Mouse (Mus musculus) spleen, postnatal 10 days (tissue): Measurements from ENCODE around the gene Otud6a.
A peak's percentile ranks its signal among the peaks of the same experiment; 100 is the strongest.
"Not testable (repeated sequence)": the region's sequence is repeated elsewhere in the genome, so short reads cannot be mapped to it uniquely, and the experiment has no call there.

Experiments
- DNase-seq, 2 experiments: peaks; one replicate each; pipeline ENCODE4 v3.0.0; 2021 to 2022; ENCODE audit warnings: low spot score in 2 of 2

Otud6a gene

DNA sequence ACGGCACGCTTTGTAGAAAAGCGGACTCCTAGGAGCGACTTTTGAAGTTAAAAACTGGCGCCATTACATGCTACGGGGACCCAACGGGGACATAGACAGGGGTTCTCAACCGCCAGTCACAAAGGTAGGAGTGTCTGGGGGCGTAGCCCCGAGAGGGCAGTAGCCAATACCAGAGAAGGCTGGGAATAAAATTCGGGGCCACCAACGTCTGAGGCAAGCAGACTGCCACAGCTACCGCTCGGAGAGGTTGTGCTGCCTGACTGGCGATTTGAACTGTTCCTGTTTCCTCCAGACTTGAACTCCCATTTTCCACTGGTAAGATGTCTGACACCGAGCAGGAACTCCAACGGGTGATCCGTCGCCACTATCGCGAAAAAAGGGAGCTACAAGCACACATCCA is at the start of gene Otud6a:
Gene Otud6a, plus strand, starts transcription at position 321 of the 400 bp plus-strand sequence.
- DNase-seq = no peak

DNA sequence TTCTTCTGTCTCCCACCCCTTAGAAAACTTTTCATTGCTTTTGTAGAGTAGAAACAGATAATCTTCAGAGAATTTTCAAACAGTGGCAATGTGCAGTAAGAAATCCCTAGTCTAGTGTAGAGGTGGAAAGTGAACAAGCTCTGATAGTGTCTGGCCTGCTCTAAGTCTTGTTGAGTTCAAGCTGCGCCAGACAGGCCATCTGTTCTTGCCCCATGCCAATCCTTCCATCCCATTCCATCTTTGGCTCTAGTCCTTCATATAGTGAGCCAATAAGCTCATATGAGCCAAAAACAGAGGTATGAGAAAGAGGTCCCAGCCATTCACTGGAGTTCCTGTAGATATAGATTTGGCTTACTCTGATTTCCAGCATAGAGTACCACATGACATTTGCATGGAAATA is 38.9 kb upstream of the Otud6a start:
- no peak for DNase-seq

DNA sequence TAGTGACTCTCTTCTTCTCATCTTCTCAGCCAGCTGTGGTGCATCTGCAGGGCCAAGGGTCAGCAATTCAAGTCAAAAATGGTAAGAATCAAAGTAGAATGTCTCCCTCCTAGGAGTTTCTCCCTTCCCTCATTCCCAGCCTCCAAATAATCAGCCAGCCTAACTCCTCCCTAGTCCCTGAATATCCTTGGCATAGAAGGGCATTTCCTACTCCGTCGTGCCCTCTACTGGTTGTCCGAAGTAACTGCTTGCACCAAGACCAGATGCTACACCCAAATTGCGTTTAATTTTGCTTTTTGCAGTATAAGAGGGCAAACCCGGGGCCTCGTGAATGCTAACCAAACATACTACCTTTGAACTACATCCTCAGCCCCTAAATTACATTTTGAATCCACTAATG is 36.5 kb upstream of the Otud6a start:
- DNase-seq = peak in 1 of 2 experiments; percentile 11

DNA sequence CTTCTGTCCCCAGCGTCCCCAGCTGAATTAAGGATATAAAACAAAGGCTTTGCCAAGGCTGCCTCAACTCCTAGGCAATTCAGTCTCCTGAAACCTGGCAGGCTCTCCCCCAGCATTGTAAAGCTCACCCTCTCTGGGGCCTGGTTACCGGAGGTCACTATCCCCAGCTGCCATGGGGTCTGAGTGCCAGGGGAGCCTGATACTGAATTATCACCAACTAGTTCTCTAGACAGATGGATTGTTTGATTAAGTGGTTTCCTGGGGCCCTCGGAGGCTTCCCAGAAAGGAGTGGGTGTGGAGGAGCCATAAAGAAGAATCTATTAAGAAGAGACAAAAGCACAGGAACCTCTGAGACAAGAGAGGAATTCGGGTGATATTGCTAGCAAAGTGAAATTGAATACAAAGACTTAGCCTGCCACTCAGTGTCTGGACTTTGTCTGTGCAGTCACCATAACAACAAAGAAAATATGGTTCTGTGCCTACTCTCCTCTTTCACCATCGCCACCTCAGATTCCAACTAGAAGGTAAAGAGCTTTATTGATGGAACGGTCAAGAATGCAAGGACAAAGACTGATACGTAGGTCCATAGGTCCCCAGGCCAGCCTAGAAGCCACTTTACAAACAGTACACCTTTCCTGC is 34.5 kb upstream of the Otud6a start:
- no peak for DNase-seq

DNA sequence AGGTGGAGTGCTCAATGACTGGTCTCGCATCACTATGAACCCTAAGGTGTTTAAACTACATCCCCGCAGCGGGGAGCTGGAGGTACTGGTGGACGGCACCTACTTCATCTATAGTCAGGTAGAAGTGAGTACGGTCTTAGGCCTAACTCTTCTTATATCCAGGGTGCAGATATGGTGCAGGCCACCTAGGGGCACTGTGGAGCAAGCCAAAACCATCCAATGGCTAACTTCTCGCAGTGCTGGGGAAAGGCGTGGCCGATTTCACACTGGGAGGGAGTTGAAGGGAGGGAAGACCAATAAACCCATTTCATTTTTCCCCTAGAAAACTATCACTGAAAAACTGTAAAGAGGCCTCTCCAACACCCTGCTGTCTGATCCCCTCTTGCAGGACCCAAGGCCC is 33.8 kb upstream of the Otud6a start:
- DNase-seq = peak in 1 of 2 experiments; percentile 14

DNA sequence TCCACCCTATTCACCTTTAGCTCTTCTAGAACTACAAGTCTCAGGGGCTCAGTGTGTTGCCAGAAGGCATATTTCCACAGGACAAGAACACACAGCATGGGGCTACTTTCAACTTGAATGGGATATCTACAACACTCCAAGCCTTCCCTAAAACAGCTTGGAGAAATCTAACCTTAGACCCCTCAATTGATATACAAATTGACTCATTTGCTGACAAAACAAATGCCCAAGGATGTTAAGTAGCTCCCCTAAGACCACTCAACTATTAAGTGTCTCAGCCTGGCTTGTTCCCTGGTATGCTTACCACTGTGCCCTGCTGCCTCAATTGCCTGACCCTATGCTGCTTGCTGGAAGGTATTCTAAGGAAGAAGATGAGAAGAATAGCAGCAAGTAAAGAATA is 27.9 kb upstream of the Otud6a start:
- no peak for DNase-seq

DNA sequence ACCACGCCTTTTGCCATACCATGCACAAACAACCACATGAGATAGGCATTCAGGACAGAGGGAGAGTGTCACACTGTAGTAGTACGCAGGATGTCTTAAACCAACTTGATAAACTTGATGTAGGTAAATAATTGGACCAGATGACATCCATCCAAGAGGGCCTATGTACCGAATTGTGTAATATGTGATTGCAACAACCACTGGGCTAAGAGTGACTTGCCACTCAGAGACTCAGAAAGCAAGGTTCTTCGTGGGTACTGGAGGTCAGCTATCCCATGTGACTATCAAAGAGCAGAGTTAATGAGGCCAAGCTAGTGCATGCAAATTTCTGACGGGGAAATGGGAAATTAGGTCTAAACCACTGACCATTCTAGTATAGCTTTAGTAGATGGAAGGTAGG is 27.2 kb upstream of the Otud6a start:
- DNase-seq = no peak

DNA sequence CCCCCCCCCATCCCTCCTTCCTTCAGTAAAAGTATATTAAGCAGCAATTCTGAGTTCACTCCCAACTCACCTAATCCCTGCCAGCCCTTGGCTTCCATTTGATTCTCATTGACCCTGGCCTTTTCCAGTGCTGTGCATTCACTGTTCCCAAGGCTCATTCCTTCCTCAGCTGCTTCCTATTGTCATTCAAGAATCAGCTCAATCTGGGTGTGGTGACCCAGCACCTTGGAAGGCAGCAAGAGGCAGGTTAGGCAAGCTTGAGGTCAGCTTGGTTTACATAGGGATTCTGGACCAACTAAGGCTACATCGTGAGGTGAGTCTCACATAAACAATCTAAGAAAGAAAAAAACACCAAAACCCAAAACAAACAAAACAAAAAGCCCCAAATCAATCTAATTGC is 19.6 kb upstream of the Otud6a start:
- DNase-seq = no peak

DNA sequence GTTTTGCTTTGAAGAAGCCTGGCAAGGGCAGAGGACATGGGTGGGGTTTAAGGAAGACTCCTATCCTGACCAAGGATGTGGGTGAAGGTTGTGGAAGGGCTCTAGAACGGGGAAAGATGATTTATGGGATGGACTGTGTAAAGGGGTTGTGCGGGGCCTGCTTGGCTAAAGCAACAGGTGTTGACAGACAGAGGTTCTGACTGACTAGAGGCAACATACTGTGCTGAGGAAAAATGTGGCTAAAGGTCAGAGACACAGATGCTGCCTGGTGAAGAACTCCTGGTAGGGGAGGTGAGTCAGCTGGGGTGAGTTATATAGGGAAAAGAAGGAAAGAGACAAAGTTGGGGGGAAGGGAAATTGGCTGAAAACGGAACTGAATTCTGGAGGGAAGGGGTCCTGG is 3.5 kb downstream of the Otud6a start:
- no peak for DNase-seq

DNA sequence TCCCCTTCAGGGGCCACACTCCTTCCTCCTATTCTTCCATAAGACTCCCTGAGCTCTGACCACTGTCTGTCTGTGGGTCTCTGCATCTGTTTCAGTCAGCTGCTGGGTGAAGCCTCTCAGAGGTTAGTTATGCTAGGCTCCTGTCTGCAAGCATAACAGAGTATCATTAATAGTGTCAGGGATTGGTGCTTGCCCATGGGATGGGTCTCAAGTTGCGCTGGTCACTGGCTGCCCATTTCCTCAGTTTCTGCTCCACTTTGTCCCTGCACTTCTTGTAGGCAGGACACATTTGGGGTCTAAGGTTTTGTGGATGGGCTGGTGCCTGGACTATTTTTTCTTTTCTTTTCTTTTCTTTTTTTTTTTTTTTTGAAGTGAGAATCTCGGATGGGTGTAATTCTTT is 13.8 kb downstream of the Otud6a start, which contains the start of gene Awat2:
Gene Awat2, minus strand, starts transcription at position 101 of the 400 bp plus-strand sequence.
- DNase-seq = not testable (repeated sequence)

DNA sequence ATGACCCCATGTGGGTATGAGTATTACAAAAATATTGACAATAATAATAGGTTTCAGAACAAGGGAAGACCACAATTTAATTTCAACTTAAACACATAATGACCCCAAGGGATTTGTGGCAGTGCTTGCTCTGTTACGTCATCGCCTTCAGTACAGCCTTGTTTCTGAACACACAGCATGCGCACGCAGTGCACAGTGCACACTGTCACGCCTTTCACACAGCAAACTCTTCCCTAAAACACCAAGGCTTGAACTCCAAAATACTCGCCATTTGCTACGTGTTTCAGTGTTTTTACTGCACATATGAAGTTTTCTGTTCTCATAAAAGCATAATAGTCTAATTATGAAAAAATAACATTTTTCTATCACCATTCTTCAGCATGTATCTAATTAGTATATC is 14.7 kb downstream of the Otud6a start:
- no peak for DNase-seq

DNA sequence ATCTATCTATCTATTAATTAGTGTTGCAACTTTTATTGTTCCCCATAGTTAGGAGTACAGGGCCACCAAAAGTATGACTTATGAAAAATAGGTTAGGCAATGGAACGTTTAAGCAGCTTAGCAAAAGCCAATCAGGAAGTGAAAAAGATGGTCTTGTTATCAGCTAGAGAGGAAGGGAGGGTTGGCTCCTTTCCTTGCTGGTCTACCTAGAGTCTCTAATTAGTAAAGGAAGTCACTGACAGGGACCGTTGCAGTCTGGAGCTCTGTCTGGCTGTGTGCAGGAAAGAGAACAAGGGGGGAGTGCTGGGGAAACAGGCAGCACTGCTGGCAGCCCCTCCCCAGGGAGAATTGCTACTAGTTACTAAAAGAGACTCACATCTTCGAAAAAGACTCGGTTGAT is 39.2 kb downstream of the Otud6a start:
- no peak for DNase-seq

DNA sequence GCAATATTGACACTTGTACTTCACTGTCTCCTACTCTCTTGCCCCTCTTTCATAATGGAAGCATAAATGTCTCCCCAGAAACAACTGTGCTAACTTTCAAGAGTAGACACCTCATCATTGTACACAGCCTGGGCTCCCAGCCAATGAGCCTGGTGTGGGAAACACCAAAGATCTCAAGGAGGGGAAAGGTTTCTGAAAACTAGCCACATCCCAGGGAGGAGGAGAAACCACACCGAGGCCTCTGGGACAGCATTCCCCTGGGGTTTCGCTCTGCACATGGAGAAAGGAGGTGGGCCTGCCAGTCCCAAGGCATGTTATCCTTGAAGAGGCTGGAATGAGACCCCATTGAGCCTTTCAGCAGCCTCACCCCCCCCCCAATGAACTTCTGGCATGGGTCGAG is 41.3 kb downstream of the Otud6a start:
- DNase-seq = no peak

DNA sequence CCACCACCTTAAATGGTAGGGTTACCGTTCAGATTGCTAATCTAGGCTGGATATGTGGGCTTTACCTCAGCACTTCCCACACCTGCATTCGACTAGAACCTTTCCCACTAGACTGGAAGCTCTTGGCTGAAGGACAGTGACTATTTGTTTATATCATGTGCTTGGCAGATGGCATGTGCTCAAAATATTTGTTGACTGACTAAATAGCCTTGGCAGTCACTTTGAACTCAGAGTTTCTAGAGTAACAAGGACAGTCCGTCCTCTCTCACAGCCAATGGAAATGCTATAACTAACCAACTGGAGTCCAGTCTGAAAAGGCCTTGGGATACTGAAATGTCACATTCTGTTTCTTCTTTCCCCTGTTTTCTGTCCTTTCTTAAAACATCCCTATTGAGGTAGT is 42.7 kb downstream of the Otud6a start:
- no peak for DNase-seq

DNA sequence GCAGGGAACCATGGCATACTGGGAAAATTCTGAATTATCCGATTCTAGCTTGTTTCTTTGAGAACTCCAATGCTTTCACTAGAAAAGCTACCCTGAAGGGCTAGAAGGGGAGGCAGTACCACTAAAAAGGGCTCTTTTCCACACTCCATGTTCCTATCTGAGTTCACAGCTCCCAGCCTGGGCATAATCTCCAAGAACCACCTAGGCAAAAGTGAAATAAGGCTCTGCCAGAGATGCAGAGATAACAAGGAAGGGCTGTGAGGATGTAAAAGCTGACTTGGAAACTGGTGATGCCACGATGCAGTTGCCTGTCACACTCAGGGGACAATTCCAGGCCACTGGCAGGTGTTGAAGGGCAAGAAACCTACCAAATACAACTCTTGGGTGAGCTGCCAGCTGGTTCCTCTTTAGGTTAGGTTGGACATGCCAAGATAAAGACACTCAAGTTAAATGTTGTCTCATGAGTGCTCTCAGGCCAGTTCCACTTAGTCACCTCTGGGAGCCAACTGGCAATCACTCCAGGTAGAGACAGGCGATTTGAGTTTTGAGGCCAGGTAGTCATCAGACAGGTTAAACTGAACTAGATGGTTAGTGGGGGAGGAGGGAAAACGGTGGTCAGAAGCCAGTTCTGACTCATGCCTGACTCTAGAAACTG is 46.9 kb downstream of the Otud6a start:
- DNase-seq = no peak
